Mouse (Mus musculus) duodenum, adult 2 months (tissue): ENCODE results near the gene Mill1. TPM values are rescaled to one million over a fixed set of nuclear protein-coding genes. Genes with fewer than 3 reads are reported as not detected.

Experiments used
- polyA plus RNA-seq: library from polyadenylated mRNA; depleted of rRNA; stranded (reverse); fragments of >200 nt; gene quantifications from 2 replicates; pipeline ENCODE4 v1.2.3, GENCODE M21; 2012; ENCODE audit warnings: low replicate concordance; rRNA removed

Gene Mill1
- not detected in 2 replicates for polyA plus RNA-seq

GRCm38 (mm10) chr7:18245047-18245446 lies at the start of gene Mill1:
Mill1 (plus strand) TSS chr7:18245347.

Other genes starting within 250 kb of the Mill1 start
- not detected in 2 replicates for gene Ceacam13, start 235.5 kb upstream of the Mill1 start, polyA plus RNA-seq
- gene Ceacam12, start 179.4 kb upstream of the Mill1 start, polyA plus RNA-seq = not detected in 2 replicates
- gene Igfl3, start 68.9 kb upstream of the Mill1 start, polyA plus RNA-seq = not detected in 2 replicates
- gene Psg18, start 109.7 kb downstream of the Mill1 start, polyA plus RNA-seq = not detected in 2 replicates
- gene Psg28, start 186.7 kb downstream of the Mill1 start, polyA plus RNA-seq = not detected in 2 replicates
- gene Psg26, start 238.8 kb downstream of the Mill1 start, polyA plus RNA-seq = not detected in 2 replicates